ENCODE assay signal across 23 mouse cellular contexts in genomic region chr3:109005777-109006176, GRCm38 (mm10). TPM values are rescaled to one million over a fixed set of nuclear protein-coding genes. Genes with fewer than 3 reads are reported as not detected.
DNase-seq lines count a peak whose midpoint lies in the region; TF ChIP-seq lines count a peak whose summit lies in the region.
"Had no signal": no experiment of that assay in that cellular context is flagged by ENCODE, and none has a peak within 500 bp of the region (broad histone marks: within the 10 kb centered on the region; RNA-seq: fewer than 3 reads in every experiment).

No protein-coding gene starts in this region.

- H3K79me2 ChIP-seq in C2C12 (ENCODE audit: control insufficient read depth, insufficient read depth) = peaks cover 51% of the 10 kb centered on the region

- peaks cover 12% of the 10 kb centered on the region for H3K79me3 ChIP-seq in C2C12 (ENCODE audit: low read depth)

- no peak overlapping the region for H3ac ChIP-seq in C2C12 (ENCODE audit: control insufficient read depth, insufficient read length, low read depth)

- peaks cover 5% of the 10 kb centered on the region for H3K36me3 ChIP-seq in C2C12 (ENCODE audit: control insufficient read depth, insufficient read depth)
- H3K36me3 ChIP-seq: heart, embryonic 15.5 days had no signal

- intact Hi-C loops in gastrocnemius, adult 2 months (cut with DNase I) = no loop called here
- intact Hi-C loops in left cerebral cortex, postnatal 10 days (cut with DNase I) = no loop called here

- H3K4me3 ChIP-seq in gastrocnemius, adult 2 months = no peak overlapping the region
- no peak overlapping the region for H3K4me3 ChIP-seq in C2C12 (ENCODE audit: insufficient read depth, poor library complexity, severe bottlenecking)
- H3K4me3 ChIP-seq: embryonic facial prominence, embryonic 12.5 days; embryonic facial prominence, embryonic 15.5 days; heart, embryonic 12.5 days; heart, embryonic 15.5 days; hindbrain, embryonic 10.5 days; hindbrain, embryonic 13.5 days had no signal

- TF ChIP-seq CTCF in gastrocnemius, adult 2 months (IDR thresholded peaks at IDR 0.05) = no peak
- TF ChIP-seq CTCF in C2C12 (IDR thresholded peaks at IDR 0.05; ENCODE audit: control insufficient read depth, insufficient read depth, insufficient read length) = no peak

- H3K27ac ChIP-seq in gastrocnemius, adult 2 months = no peak overlapping the region
- H3K27ac ChIP-seq: embryonic facial prominence, embryonic 12.5 days; embryonic facial prominence, embryonic 15.5 days; heart, embryonic 15.5 days; hindbrain, embryonic 10.5 days; hindbrain, embryonic 13.5 days; hindbrain, postnatal 0 days had no signal

- no peaks in the 10 kb centered on the region for H3K27me3 ChIP-seq in C2C12 (ENCODE audit: control insufficient read depth, insufficient read depth, insufficient read length)
- H3K27me3 ChIP-seq: embryonic facial prominence, embryonic 12.5 days; embryonic facial prominence, embryonic 15.5 days; heart, embryonic 12.5 days; heart, embryonic 15.5 days; hindbrain, embryonic 13.5 days had no signal

- peak; percentile 36 for DNase-seq in gastrocnemius, adult 2 months
- DNase-seq in gastrocnemius, postnatal 4 days (ENCODE audit: low spot score in 2 of 2) = no peak
- DNase-seq in NIH3T3 (ENCODE audit: low read depth) = peak; percentile 8
- DNase-seq in left cerebral cortex, postnatal 10 days (ENCODE audit: extremely low spot score in 1 of 2, low spot score in 2 of 2) = no peak
- no peak for DNase-seq in ovary, postnatal 10 days (ENCODE audit: low spot score)
- no peak for DNase-seq in embryo, embryonic 9.5 days (ENCODE audit: extremely low spot score)
- DNase-seq: adrenal gland, adult 8-10 months; adrenal gland, postnatal 25 days; cerebellum, adult 11-12 months; cerebellum, adult 8-10 months; cerebellum, postnatal 14 days; forebrain, postnatal 0 days; gastrocnemius, postnatal 25 days; heart, postnatal 10 days; heart, postnatal 36 days had no signal

TF ChIP-seq in C2C12, 6 proteins besides CTCF, POLR2A, EP300 and RAD21:
- TF ChIP-seq MAX (IDR thresholded peaks at IDR 0.05) = no peak
- no peak for TF ChIP-seq MYOG (IDR thresholded peaks at IDR 0.05; ENCODE audit: control insufficient read depth, extremely low read depth, insufficient read length)
- TF ChIP-seq FOSL1 (IDR thresholded peaks at IDR 0.05; ENCODE audit: insufficient read depth, low read length, poor library complexity, severe bottlenecking) = peak; percentile 23

RNA-seq across cellular contexts. Expression of gene Fam102b, which starts 21.6 kb away (rescaled TPM):
- total RNA-seq in gastrocnemius, adult 2 months (2021) = 1 to 10 TPM; 6.2 to 8.0 TPM
- total RNA-seq in gastrocnemius, postnatal 4 days (2021) = 10 to 100 TPM; 27.6 to 30.9 TPM
- 8.2 TPM for polyA plus RNA-seq in C2C12 (2012; fragmentation: generic; extraction: Trizol)
- 10 to 100 TPM; 64.4 to 67.9 TPM for total RNA-seq in left cerebral cortex, postnatal 10 days (2021)

Comparison
In these comparisons a context has a peak if more than half of its experiments do, and no peak if none do; other contexts are left out.
1. DNase-seq: peak in gastrocnemius, adult 2 months (single experiment) and NIH3T3 (single experiment); none in gastrocnemius, postnatal 4 days (0 of 2), left cerebral cortex, postnatal 10 days (0 of 2), ovary, postnatal 10 days (single experiment) and embryo, embryonic 9.5 days (single experiment).